In genomic region chr17:65776228-65776627, GRCm38 (mm10) we compare ENCODE assay signal across 26 mouse cellular contexts.
"Had no signal": no experiment of that assay in that cellular context is flagged by ENCODE, and none has a peak within 500 bp of the region (broad histone marks: within the 10 kb centered on the region; RNA-seq: fewer than 3 reads in every experiment).

No protein-coding gene starts in this region.

- H3K9me3 ChIP-seq: heart, embryonic 13.5 days; heart, embryonic 15.5 days; hindbrain, embryonic 13.5 days; hindbrain, embryonic 15.5 days; kidney, embryonic 15.5 days; limb, embryonic 10.5 days; limb, embryonic 12.5 days had no signal

- H3K27me3 ChIP-seq: heart, embryonic 13.5 days; heart, embryonic 15.5 days; hindbrain, embryonic 13.5 days; hindbrain, embryonic 15.5 days; kidney, embryonic 15.5 days had no signal

- H3K36me3 ChIP-seq: heart, embryonic 13.5 days; heart, embryonic 15.5 days; hindbrain, embryonic 13.5 days; hindbrain, embryonic 15.5 days; kidney, embryonic 15.5 days; limb, embryonic 10.5 days; limb, embryonic 12.5 days had no signal

- H3K4me3 ChIP-seq: gastrocnemius, adult 2 months; heart, embryonic 13.5 days; heart, embryonic 15.5 days; hindbrain, embryonic 13.5 days; hindbrain, embryonic 15.5 days; kidney, embryonic 15.5 days; limb, embryonic 10.5 days; limb, embryonic 12.5 days had no signal

- ATAC-seq: hindbrain, postnatal 0 days; intestine, embryonic 16.5 days had no signal

- DNase-seq: gastrocnemius, adult 2 months; gastrocnemius, postnatal 10 days; gastrocnemius, postnatal 25 days; heart, adult 18-20 months; heart, postnatal 14 days; heart, postnatal 36 days; kidney, adult 11 months; kidney, adult 2 months; kidney, adult 9 months; kidney, postnatal 14 days; kidney, postnatal 36 days; layer of hippocampus, adult 9-11 months; layer of hippocampus, postnatal 36 days; liver had no signal

- H3K4me2 ChIP-seq: heart, embryonic 11.5 days; heart, embryonic 13.5 days; heart, embryonic 15.5 days; hindbrain, embryonic 13.5 days; hindbrain, embryonic 15.5 days; kidney, embryonic 15.5 days; limb, embryonic 12.5 days; liver, embryonic 11.5 days had no signal

- H3K9ac ChIP-seq: heart, embryonic 13.5 days; heart, embryonic 15.5 days; hindbrain, embryonic 13.5 days; hindbrain, embryonic 15.5 days; kidney, embryonic 15.5 days; limb, embryonic 12.5 days had no signal

- H3K27ac ChIP-seq: gastrocnemius, adult 2 months; heart, embryonic 13.5 days; heart, embryonic 15.5 days; hindbrain, embryonic 13.5 days; hindbrain, embryonic 15.5 days; hindbrain, postnatal 0 days; kidney, embryonic 15.5 days; kidney, postnatal 0 days; limb, embryonic 10.5 days; limb, embryonic 12.5 days had no signal
